Mouse (Mus musculus) ES-E14 (cell line): Measurements from ENCODE around the gene Zfhx3. TPM values are rescaled to one million over a fixed set of nuclear protein-coding genes. Genes with fewer than 3 reads are reported as not detected.

ENCODE experiments used
- DNase-seq: peaks from one replicate; pipeline ENCODE4 v3.0.0-alpha.2; 2013; ENCODE audit warnings: low read depth, low spot score
- H3K27ac ChIP-seq: 2 replicates; pipeline ENCODE4 v1.5.1; 2012; ENCODE audit warnings: low read depth, mild to moderate bottlenecking, low read length, moderate library complexity, mixed read lengths; ENCODE audit not compliant: poor library complexity, insufficient read depth, severe bottlenecking
- H3K36me3 ChIP-seq: 2 replicates; pipeline ENCODE4 v1.6.1; 2012; ENCODE audit warnings: mild to moderate bottlenecking, low read length, moderate library complexity, mixed read lengths; ENCODE audit not compliant: control insufficient read depth, poor library complexity, insufficient read depth, severe bottlenecking
- H3K4me1 ChIP-seq, 2 experiments: fragments of 150-350 bp in 1 of 2; sonication (generic) in 1 of 2; 2 replicates each; pipeline ENCODE4 v1.6.1; 2012; ENCODE audit warnings: low read length in 2 of 2, mild to moderate bottlenecking in 1 of 2, mixed read lengths in 1 of 2; ENCODE audit not compliant: control insufficient read depth in 2 of 2, insufficient read depth in 2 of 2, poor library complexity in 1 of 2
- H3K4me3 ChIP-seq, 2 experiments: fragments of 150-350 bp in 1 of 2; sonication (generic) in 1 of 2; 2 replicates each; pipeline ENCODE4 v1.5.1; 2012; ENCODE audit warnings: low read length in 2 of 2, low read depth in 1 of 2, mild to moderate bottlenecking in 1 of 2, mixed read lengths in 1 of 2; ENCODE audit not compliant: insufficient read depth in 1 of 2, poor library complexity in 1 of 2, severe bottlenecking in 1 of 2
- H3K9ac ChIP-seq: 2 replicates; pipeline ENCODE4 v1.6.1; 2012; ENCODE audit warnings: low read depth, mild to moderate bottlenecking, low read length, mixed read lengths; ENCODE audit not compliant: poor library complexity, insufficient read depth, severe bottlenecking
- H3K9me3 ChIP-seq: fragments of 150-350 bp; sonication (generic); 2 replicates; pipeline ENCODE4 v1.6.1; 2012; ENCODE audit warnings: low read depth, mild to moderate bottlenecking, low read length; ENCODE audit not compliant: control insufficient read depth, insufficient read depth
- CHD2 ChIP-seq: IDR thresholded peaks from 2 replicates; pipeline ENCODE4 v1.6.1; 2014; ENCODE audit warnings: mild to moderate bottlenecking, low read depth, low read length, inconsistent platforms
- HCFC1 ChIP-seq: IDR thresholded peaks from 2 replicates; pipeline ENCODE4 v1.6.1; 2012; ENCODE audit warnings: low read length, inconsistent platforms, borderline replicate concordance; ENCODE audit not compliant: insufficient read depth
- MAFK ChIP-seq: IDR thresholded peaks from 2 replicates; pipeline ENCODE4 v1.6.1; 2014; ENCODE audit warnings: mild to moderate bottlenecking, low read depth, low read length, inconsistent platforms; ENCODE audit not compliant: insufficient read depth
- ZC3H11A ChIP-seq: IDR thresholded peaks from 2 replicates; pipeline ENCODE4 v1.6.1; 2012; ENCODE audit warnings: low read depth, mild to moderate bottlenecking, inconsistent platforms, low read length, borderline replicate concordance
- ZNF384 ChIP-seq: IDR thresholded peaks from 2 replicates; pipeline ENCODE4 v1.6.1; 2012; ENCODE audit warnings: low read depth, low read length, inconsistent platforms
- in situ Hi-C, 2 experiments: fragments of 600-800 bp; cut with MboI; formaldehyde crosslinking; loops; one replicate each; pipeline ENCODE4 v1.15.1; 2025; ENCODE audit warnings: low sequenced_read_pairs in 2 of 2, inconsistent platforms in 1 of 2; ENCODE audit not compliant: unreplicated experiment in 2 of 2
- total RNA-seq: library from RNA; depleted of rRNA; stranded (reverse); fragments of 300-350 nt; gene quantifications from 2 replicates; pipeline ENCODE4 v1.2.3, GENCODE M21; 2012

Gene Zfhx3
- total RNA-seq, 1 experiment = 8.8 TPM

DNA sequence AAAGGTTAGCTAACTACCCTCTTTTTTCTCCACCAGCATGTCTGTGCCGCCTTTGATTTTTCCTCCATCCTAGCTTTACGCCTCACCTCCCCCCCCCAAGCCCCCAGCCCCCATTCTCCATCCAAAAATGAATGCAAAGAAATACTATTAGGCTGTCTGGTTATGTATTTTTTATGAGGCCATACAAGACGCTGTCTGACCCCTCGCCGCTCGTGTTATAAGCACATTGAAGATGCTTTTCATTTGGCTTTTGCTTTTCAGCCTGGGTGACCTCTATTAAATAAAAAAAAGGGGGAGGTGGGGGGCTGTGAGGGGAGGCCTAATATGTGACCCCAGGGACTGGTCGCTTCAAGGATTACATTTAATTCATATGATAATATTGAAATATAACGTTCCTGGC, 2.3 kb upstream of the Zfhx3 start:
- H3K4me3 ChIP-seq = no peak overlapping the region
- H3K4me1 ChIP-seq = peaks cover 0 to 5% of the 10 kb centered on the region in 2 experiments; a peak in 1 of 4 replicates
- H3K9ac ChIP-seq = no peak overlapping the region
- H3K36me3 ChIP-seq = no peaks in the 10 kb centered on the region
- H3K27ac ChIP-seq = no peak overlapping the region
- H3K9me3 ChIP-seq = no peaks in the 10 kb centered on the region
- no peak for DNase-seq
- in situ Hi-C loops = no loop called here
- TF ChIP-seq MAFK (no peak), CHD2 (no peak), HCFC1 (no peak), ZNF384 (no peak), ZC3H11A (no peak)

GRCm38 (mm10) chr8:107942752-107943510, 487 bp downstream of the Zfhx3 start:
- DNase-seq = no peak
- H3K27ac ChIP-seq = no peak overlapping the region
- no peaks in the 10 kb centered on the region for H3K9me3 ChIP-seq
- no peak overlapping the region for H3K9ac ChIP-seq
- peaks cover 0 to 5% of the 10 kb centered on the region in 2 experiments; a peak in 1 of 4 replicates for H3K4me1 ChIP-seq
- in situ Hi-C loops = no loop called here
- H3K36me3 ChIP-seq = no peaks in the 10 kb centered on the region
- H3K4me3 ChIP-seq = no peak overlapping the region
- no peak for TF ChIP-seq ZNF384
- TF ChIP-seq CHD2 = no peak
- TF ChIP-seq ZC3H11A = no peak
- no peak for TF ChIP-seq MAFK
- no peak for TF ChIP-seq HCFC1

GRCm38 (mm10) chr8:107943550-107944348, 1.3 kb downstream of the Zfhx3 start:
- H3K4me1 ChIP-seq = peaks cover 0 to 5% of the 10 kb centered on the region in 2 experiments; a peak in 1 of 4 replicates
- DNase-seq = no peak
- H3K9ac ChIP-seq = no peak overlapping the region
- H3K9me3 ChIP-seq = no peaks in the 10 kb centered on the region
- TF ChIP-seq CHD2 (no peak), ZC3H11A (no peak), MAFK (no peak), HCFC1 (no peak), ZNF384 (peak; percentile 83)
- H3K27ac ChIP-seq = no peak overlapping the region
- no peak overlapping the region for H3K4me3 ChIP-seq
- in situ Hi-C loops = no loop called here
- no peaks in the 10 kb centered on the region for H3K36me3 ChIP-seq

DNA sequence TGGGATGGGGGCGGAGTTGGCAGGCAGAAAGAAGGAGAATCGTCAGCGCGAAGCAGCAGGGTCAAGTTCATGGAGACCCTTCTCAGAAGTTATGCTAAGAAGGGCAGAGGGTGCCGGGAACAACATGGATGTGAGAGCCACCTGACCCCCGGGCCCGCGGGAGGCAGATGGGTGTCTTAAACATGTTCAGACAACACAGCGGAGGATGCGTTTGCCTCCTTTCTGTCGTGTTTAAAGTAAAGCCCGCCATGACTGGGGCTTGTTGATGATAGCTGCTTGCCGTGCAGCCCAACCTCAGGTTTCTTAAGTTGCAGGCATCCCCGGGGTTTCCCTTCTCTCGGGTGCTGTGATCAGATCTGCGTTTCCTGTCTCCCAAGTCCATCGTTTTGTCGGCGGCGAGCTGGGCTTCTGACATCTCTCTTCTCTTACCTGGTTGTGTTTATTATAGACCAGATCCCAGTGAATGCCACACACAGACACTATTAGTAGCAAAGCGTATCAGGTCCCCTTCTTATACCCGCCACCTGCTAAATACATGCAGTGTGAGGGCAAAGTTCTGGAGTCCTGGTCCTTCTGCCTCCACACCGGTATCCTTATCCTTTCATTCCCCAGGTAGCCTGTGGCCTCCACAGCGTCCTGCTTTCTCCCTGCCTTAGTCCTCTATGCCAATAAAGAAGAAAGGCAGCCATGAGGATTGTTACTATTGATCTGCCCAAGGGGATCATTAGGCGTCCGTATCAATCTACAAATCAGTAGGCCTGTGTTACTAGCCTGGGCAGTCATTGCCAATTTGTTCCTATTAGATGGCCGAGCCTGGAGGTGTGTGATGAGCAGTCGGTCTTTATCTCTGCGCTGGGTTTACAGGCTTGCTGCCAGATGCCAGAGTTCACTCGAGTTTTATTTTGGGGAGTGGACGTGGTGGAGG, 2.5 kb downstream of the Zfhx3 start:
- Histone ChIP-seq H3K4me3 (peak overlapping the region; percentile 26 to 33; a peak in 1 of 4 replicates), H3K4me1 (peaks cover 0 to 5% of the 10 kb centered on the region in 2 experiments; a peak in 1 of 4 replicates), H3K36me3 (no peaks in the 10 kb centered on the region), H3K27ac (no peak overlapping the region), H3K9me3 (no peaks in the 10 kb centered on the region), H3K9ac (no peak overlapping the region)
- DNase-seq = peak; percentile 17
- TF ChIP-seq CHD2 = no peak
- no peak for TF ChIP-seq ZC3H11A
- TF ChIP-seq ZNF384 = no peak
- no peak for TF ChIP-seq HCFC1
- TF ChIP-seq MAFK = no peak
- in situ Hi-C loops = no loop called here
